Mouse (Mus musculus) spleen, postnatal 14 days (tissue): ENCODE data around the gene Tcf7l1.

Experiments used
- DNase-seq, 2 experiments: peaks; one replicate each; pipeline ENCODE4 v3.0.0; 2021 to 2022; ENCODE audit warnings: low spot score in 2 of 2

Tcf7l1 gene

GRCm38 (mm10) chr6:72593011-72593803 lies 195.8 kb downstream of the Tcf7l1 start:
- no peak for DNase-seq

GRCm38 (mm10) chr6:72590111-72590510 lies 198.9 kb downstream of the Tcf7l1 start:
- no peak for DNase-seq

- DNase-seq = no peak
Measured at GRCm38 (mm10) chr6:72588307-72588706, 200.7 kb downstream of the Tcf7l1 start.

- no peak for DNase-seq
Measured at GRCm38 (mm10) chr6:72586701-72587100, 202.4 kb downstream of the Tcf7l1 start.

GRCm38 (mm10) chr6:72584154-72584553 lies 204.9 kb downstream of the Tcf7l1 start:
- no peak for DNase-seq

- no peak for DNase-seq
Measured at GRCm38 (mm10) chr6:72583211-72583839, 205.7 kb downstream of the Tcf7l1 start.

- no peak for DNase-seq
Measured at GRCm38 (mm10) chr6:72581625-72582382, 207.2 kb downstream of the Tcf7l1 start.
